Mouse (Mus musculus) small intestine, adult 2 months (tissue): ENCODE measurements around the gene Canx.

Source experiments
- CTCF ChIP-seq: fragments of 200-500 bp; IDR thresholded peaks from 2 replicates; pipeline ENCODE4 v1.5.1; 2012; ENCODE audit warnings: low read depth, mild to moderate bottlenecking, control low read depth, inconsistent platforms, low read length, moderate library complexity, mixed read lengths; ENCODE audit not compliant: insufficient replicate concordance, insufficient read length; ENCODE audit errors: extremely low read depth
- POLR2A ChIP-seq: fragments of 200-500 bp; IDR thresholded peaks from 2 replicates; pipeline ENCODE4 v1.6.1; 2012; ENCODE audit warnings: low read depth, mild to moderate bottlenecking, control low read depth, inconsistent platforms, low read length, moderate library complexity

DNA sequence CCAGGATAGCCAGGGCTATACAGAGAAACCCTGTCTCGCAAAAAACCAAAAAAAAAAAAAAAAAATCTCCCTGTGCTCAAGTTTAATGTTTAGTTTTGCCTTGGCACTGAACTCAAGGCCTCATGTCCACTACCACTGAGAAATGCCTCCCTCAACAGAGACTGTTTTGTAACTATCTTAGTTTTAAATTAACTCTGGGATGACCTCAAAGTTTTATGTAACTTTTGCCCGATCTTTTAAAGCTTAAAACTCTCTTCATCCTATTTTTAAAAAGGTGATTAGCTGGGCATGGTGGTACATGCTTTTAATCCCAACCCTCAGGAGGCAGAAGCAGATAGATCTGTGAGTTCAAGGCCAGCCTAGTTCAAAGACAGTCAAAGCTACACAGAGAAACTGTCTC is 22.1 kb downstream of the Canx start:
- TF ChIP-seq CTCF (no peak), POLR2A (no peak)
